ENCODE assay signal across 18 mouse cellular contexts in the genomic region with DNA sequence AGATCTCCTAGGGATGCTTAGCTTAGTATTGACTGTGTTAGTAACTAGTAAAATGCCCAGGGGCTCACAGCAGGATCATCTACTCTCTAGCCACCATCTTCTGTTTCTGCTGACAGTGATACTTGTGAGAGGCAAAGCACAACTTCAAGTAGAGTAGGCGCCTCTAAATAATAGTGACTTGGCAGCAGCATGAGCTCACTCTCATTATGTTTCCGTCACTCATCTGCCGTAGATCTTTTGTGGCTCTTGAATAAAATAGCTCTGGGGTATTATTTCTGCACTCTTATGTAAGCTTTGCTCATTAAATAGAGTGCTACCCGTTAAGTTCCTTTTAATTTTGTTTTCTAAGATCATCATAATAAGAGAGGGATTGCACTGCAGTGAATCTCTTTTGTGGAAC.
DNase-seq lines count a peak whose midpoint lies in the region; ATAC-seq lines count a peak whose summit lies in the region.
"Had no signal": no experiment of that assay in that cellular context is flagged by ENCODE, and none has a peak within 500 bp of the region (broad histone marks: within the 10 kb centered on the region; RNA-seq: fewer than 3 reads in every experiment).

No protein-coding gene starts in this region.

- H3K27me3 ChIP-seq in midbrain, embryonic 11.5 days (ENCODE audit: control insufficient read depth, insufficient read depth, low read length) = no peaks in the 10 kb centered on the region
- no peaks in the 10 kb centered on the region for H3K27me3 ChIP-seq in midbrain, embryonic 15.5 days (replicated peaks)
- no peaks in the 10 kb centered on the region for H3K27me3 ChIP-seq in forebrain, embryonic 14.5 days (replicated peaks; ENCODE audit: control insufficient read depth, insufficient read depth, low read length)
- H3K27me3 ChIP-seq: embryonic facial prominence, embryonic 12.5 days; heart, embryonic 12.5 days had no signal

- no peak overlapping the region for H3K27ac ChIP-seq in midbrain, embryonic 11.5 days (ENCODE audit: low read depth, low read length)
- H3K27ac ChIP-seq in midbrain, embryonic 15.5 days = no peak overlapping the region
- no peak overlapping the region for H3K27ac ChIP-seq in forebrain, embryonic 14.5 days (ENCODE audit: low read depth, low read length)
- H3K27ac ChIP-seq: embryonic facial prominence, embryonic 12.5 days; hindbrain, embryonic 10.5 days; hindbrain, embryonic 14.5 days had no signal

- no peak overlapping the region for H3K4me3 ChIP-seq in midbrain, embryonic 11.5 days (ENCODE audit: low read depth, low read length)
- H3K4me3 ChIP-seq in midbrain, embryonic 15.5 days = no peak overlapping the region
- no peak overlapping the region for H3K4me3 ChIP-seq in forebrain, embryonic 14.5 days (ENCODE audit: low read depth, low read length)
- H3K4me3 ChIP-seq: embryonic facial prominence, embryonic 12.5 days; heart, embryonic 12.5 days; hindbrain, embryonic 10.5 days had no signal

- ATAC-seq in midbrain, embryonic 11.5 days (ENCODE audit: low FRiP score) = no peak
- no peak for ATAC-seq in midbrain, embryonic 15.5 days (replicated peaks)
- peak; percentile 85 for ATAC-seq in forebrain, embryonic 14.5 days

- no peaks in the 10 kb centered on the region for H3K4me1 ChIP-seq in midbrain, embryonic 11.5 days (ENCODE audit: control insufficient read depth, insufficient read depth, low read length)
- peaks cover 2% of the 10 kb centered on the region; the same call in 1 of the 2 replicates for H3K4me1 ChIP-seq in midbrain, embryonic 15.5 days
- no peaks in the 10 kb centered on the region for H3K4me1 ChIP-seq in forebrain, embryonic 14.5 days (ENCODE audit: control insufficient read depth, insufficient read depth, low read length)
- H3K4me1 ChIP-seq: embryonic facial prominence, embryonic 12.5 days; heart, embryonic 12.5 days had no signal

- 61% methylated on average over 4 of the region's 4 CpGs for WGBS in midbrain, embryonic 11.5 days
- 29% methylated on average over 4 of the region's 4 CpGs for WGBS in midbrain, embryonic 15.5 days
- 8% methylated on average over 4 of the region's 4 CpGs for WGBS in forebrain, embryonic 14.5 days

- no peaks in the 10 kb centered on the region for H3K9me3 ChIP-seq in midbrain, embryonic 11.5 days (ENCODE audit: control insufficient read depth, low read length)
- H3K9me3 ChIP-seq in midbrain, embryonic 15.5 days = no peaks in the 10 kb centered on the region
- H3K9me3 ChIP-seq in forebrain, embryonic 14.5 days (replicated peaks; ENCODE audit: control insufficient read depth, low read length) = no peaks in the 10 kb centered on the region
- H3K9me3 ChIP-seq: embryonic facial prominence, embryonic 12.5 days; heart, embryonic 12.5 days; hindbrain, embryonic 10.5 days had no signal

- DNase-seq in midbrain, embryonic 11.5 days (ENCODE audit: low spot score, missing footprints) = peak; percentile 54
- DNase-seq in Muller cell, postnatal 12 days (ENCODE audit: inconsistent ontology term) = peak; percentile 32
- DNase-seq in brain, adult 2 months (ENCODE audit: low read depth, low spot score) = peak; percentile 31
- peak; percentile 71 for DNase-seq in forebrain, embryonic 14.5 days (ENCODE audit: low spot score)
- no peak for DNase-seq in urinary bladder, adult 18-20 months (ENCODE audit: low spot score in 2 of 2)
- DNase-seq in thymus, postnatal 14 days = no peak
- DNase-seq in urinary bladder, postnatal 36 days (ENCODE audit: low spot score in 2 of 2) = no peak
- DNase-seq: adrenal gland, adult 8-10 months; adrenal gland, postnatal 36 days; cerebellum, adult 11-12 months; cerebellum, adult 9-10 months; cerebellum, postnatal 25 days; gastrocnemius, postnatal 25 days had no signal

- no peak overlapping the region for H3K9ac ChIP-seq in midbrain, embryonic 11.5 days (ENCODE audit: low read length)
- H3K9ac ChIP-seq in midbrain, embryonic 15.5 days = no peak overlapping the region
- H3K9ac ChIP-seq in forebrain, embryonic 14.5 days (ENCODE audit: low read length) = no peak overlapping the region
- H3K9ac ChIP-seq: embryonic facial prominence, embryonic 12.5 days; heart, embryonic 12.5 days; hindbrain, embryonic 14.5 days had no signal

- H3K4me2 ChIP-seq in midbrain, embryonic 11.5 days = no peak overlapping the region
- H3K4me2 ChIP-seq in midbrain, embryonic 15.5 days = no peak overlapping the region
- no peak overlapping the region for H3K4me2 ChIP-seq in forebrain, embryonic 14.5 days (ENCODE audit: low read length)
- H3K4me2 ChIP-seq: embryonic facial prominence, embryonic 12.5 days; heart, embryonic 12.5 days; hindbrain, embryonic 14.5 days had no signal

- no peaks in the 10 kb centered on the region for H3K36me3 ChIP-seq in midbrain, embryonic 11.5 days (ENCODE audit: control insufficient read depth, insufficient read depth, low read length)
- no peaks in the 10 kb centered on the region for H3K36me3 ChIP-seq in midbrain, embryonic 15.5 days (replicated peaks)
- no peaks in the 10 kb centered on the region for H3K36me3 ChIP-seq in forebrain, embryonic 14.5 days (ENCODE audit: control insufficient read depth, insufficient read depth, low read length)
- H3K36me3 ChIP-seq: embryonic facial prominence, embryonic 12.5 days; heart, embryonic 12.5 days; hindbrain, embryonic 10.5 days had no signal

Comparison
In these comparisons a context has a peak if more than half of its experiments do, and no peak if none do; other contexts are left out.
1. DNase-seq: peak in midbrain, embryonic 11.5 days (single experiment), Muller cell, postnatal 12 days (single experiment), brain, adult 2 months (single experiment) and forebrain, embryonic 14.5 days (single experiment); none in urinary bladder, adult 18-20 months (0 of 2), thymus, postnatal 14 days (single experiment) and urinary bladder, postnatal 36 days (0 of 2).